Mouse (Mus musculus) lung, postnatal 14 days (tissue): Measurements from ENCODE around the gene Nde1.
A peak's percentile ranks its signal among the peaks of the same experiment; 100 is the strongest.
"Not testable (repeated sequence)": the region's sequence is repeated elsewhere in the genome, so short reads cannot be mapped to it uniquely, and the experiment has no call there.

ENCODE experiments used
- DNase-seq: peaks from one replicate; pipeline ENCODE4 v3.0.0; 2021

Nde1 gene

GRCm38 (mm10) chr16:14162988-14163416 lies at the start of gene Nde1, which contains the start of gene Marf1:
TSS of gene Nde1 (plus strand) at chr16:14163275.
TSS of gene Marf1 (minus strand) at chr16:14163351.
- peak; percentile 94 for DNase-seq

DNA sequence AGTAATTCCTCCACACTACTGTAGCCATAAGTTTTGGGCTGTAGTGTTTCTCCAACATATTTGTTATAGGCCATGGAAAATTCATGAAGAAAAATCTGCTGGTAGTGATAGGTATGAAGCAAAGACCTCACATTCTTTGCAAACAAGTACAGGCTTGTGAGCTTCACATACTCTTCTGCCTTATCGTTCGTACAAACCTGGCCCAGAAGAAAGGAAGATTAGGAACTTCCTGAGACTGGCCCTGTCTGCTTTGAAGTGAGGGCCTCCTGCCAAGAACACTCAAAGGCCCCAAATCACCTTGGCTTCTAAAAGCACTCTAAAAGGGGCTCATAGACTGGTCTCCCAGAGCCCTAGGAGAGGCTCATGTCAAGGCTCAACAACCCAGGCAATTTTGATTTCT lies 45.8 kb upstream of the Nde1 start:
- DNase-seq: no peak

DNA sequence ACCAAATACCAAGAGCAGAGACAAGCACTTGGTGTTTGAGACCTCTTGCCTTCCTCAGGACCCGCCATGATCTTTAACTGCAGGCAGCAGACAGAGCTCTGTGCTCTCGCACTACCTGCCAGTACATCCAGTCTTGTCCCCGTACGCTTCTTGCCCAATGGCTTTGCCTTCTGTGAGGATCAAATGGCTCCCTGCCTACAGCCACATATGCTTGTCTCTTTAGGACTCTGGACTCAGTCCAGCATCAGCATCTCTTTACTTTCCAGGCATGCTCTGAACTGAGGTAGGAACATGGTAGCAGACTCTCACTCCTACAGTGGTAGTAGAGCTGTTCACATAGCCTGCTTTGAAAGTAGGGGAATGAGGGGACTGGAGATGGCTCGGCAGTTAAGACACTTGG lies 42.1 kb upstream of the Nde1 start:
- no peak for DNase-seq

DNA sequence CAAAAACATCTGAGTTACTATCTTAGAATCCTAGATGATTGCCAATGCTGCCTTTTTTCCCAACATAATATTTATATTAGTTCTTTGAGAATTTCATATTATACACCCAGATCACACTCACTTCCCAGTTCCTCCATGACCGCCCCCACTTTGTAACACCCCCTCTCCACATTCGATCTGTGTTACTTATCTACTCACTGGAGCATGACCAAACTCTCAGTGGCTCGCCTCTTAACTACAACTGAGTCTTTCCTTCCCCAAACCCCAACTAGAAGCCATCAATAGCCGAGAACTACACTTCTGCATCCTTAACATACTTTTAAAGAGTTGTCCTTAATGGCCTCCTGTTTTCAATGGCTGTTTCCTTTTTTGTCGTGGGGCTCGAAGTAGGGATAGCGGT lies 41.5 kb upstream of the Nde1 start:
- no peak for DNase-seq

- DNase-seq: no peak
These were observed 40.5 kb upstream of the Nde1 start for GRCm38 (mm10) chr16:14122586-14122985.

DNA sequence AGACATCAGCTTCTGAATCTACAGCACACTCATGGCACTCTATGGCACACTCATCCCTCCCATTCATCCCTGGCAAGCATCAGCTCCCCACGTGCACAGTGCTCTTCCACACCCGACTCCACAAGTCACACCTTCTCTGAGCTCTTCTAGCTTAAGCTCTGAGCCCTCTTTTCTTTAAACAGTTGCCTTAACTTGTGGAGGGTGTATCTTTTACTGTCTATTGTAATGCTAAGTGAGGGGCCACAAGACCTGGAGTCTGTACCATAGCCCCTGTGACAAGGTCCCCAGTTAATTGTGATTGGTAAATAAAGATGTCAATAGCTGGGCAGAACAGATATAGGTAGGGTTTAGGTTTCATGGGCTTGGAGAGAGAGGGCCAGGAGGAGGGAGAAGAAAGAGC lies 39.2 kb upstream of the Nde1 start:
- no peak for DNase-seq

- DNase-seq: peak; percentile 42
These were observed 38.4 kb upstream of the Nde1 start for GRCm38 (mm10) chr16:14124709-14125108.

DNA sequence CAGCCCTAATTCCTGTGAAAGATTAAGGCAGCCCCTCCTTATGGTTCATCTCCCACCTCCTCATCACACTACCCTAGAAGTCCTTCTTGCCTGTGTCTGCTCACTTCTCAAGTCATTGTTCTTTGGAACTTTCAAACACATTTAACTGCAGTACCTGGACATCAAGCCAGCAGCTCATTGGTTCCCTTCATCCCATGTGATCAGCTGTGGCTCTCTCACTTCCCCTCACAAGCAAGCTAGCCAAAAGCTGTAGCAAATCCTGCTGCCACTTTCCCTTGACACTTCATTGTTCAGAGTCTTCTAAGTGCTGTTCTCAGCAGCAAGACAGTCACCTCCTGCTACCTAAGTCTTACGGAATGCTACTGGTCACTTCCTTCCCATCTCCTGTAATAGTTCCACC lies 37.8 kb upstream of the Nde1 start:
- DNase-seq: no peak

DNA sequence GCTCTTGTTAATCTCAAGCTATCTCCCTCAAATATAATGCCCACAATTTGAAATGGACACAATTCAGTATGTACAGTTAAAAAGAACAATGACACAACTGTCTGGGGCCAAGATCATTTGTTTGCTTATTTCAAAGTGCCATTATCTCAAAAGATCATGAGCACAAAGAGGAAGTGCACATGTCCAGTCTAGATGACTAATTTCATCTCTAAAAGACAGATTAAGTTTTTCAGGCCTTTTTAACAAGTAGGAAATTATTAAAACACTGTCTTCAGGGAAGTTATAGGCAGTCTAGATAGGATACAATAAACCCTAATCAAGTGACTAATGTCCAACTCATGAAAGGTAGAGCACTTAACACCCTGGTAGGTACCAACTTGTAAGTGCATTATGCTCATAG lies 34.1 kb upstream of the Nde1 start:
- no peak for DNase-seq

- no peak for DNase-seq
These were observed 32.3 kb upstream of the Nde1 start for GRCm38 (mm10) chr16:14130796-14131195.

DNA sequence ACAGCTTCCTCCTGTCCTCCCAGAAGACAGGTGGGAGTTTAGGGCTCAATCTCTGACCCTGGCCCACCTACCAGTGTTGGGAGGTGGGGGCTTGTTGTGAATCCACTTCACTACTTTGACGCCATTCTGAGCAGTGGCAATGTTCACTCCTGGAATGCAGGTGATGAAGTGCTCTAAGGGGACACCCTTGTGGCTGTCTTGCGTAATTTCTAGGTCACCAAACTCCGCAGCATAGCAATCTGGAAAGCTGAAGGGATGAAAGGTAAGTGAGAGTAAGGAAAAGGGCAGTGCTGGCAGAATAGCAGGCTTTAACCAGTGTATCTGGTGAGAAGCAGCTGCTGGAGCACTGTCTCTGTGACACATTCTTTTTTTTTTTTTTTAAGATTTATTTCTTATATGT lies 31.7 kb upstream of the Nde1 start:
- no peak for DNase-seq

- DNase-seq: no peak
These were observed 31.2 kb upstream of the Nde1 start for GRCm38 (mm10) chr16:14131838-14132237.

- no peak for DNase-seq
These were observed 28.1 kb upstream of the Nde1 start for GRCm38 (mm10) chr16:14135014-14135413.

- DNase-seq: no peak
These were observed 25.0 kb upstream of the Nde1 start for GRCm38 (mm10) chr16:14137976-14138561.

GRCm38 (mm10) chr16:14139106-14139505 lies 24.0 kb upstream of the Nde1 start:
- no peak for DNase-seq

DNA sequence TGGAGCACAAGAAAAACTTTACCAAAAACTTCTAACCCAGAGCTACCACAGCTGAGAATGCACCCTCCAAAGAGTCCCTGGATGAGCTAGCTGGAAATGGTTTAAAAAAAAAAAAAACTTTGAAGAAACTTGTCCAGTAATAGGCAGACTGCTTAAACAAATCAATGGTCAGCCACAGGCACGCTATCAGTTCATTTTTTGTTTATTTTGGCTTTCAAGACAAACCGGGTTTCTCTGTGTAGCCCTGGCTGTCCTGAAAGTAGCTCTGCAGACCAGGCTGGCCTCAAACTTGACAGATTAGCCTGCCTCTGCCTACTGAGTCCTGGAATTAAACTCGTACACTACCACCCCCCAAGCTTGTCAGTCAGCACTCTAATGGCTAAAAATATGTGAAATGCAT lies 19.8 kb upstream of the Nde1 start:
- DNase-seq: no peak

DNA sequence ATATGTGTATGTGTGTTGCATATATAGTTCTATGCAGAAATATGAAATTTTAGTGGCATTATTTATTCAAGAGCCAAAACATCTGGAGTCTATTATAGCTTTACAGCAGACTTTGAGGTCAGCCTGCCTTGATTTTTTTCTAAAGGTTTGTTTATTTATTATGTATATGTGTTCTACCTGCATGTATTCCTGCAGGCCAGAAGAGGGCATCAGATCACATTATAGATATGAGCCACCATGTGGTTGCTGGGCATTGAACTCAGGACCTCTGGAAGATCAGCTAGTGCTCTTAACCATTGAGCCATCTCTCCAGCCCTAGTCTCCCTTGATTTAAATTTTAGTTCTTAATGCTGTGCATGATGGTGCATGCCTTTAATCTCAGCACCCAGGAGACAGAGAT lies 15.4 kb upstream of the Nde1 start:
- no peak for DNase-seq

- no peak for DNase-seq
These were observed 11.4 kb upstream of the Nde1 start for GRCm38 (mm10) chr16:14151718-14152117.

DNA sequence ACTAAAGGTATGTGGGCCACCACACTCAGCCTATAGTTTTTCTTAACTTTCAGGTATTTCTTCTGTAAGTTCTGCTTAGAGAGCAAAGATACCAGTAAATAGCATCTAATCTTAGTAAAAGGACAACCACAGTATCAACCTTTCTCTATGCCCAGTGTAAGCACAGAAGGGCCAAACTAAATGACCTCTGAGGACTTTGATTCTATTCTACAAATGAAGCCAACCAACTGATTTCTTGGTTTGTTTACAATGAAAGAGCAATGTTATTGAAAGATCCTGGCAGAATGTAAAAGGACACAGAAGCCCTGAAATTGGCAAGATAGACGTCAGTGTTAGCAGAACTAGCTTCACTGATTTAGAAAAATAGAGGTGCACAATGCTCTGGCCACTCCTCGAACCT lies 7.4 kb upstream of the Nde1 start:
- DNase-seq: not testable (repeated sequence)

GRCm38 (mm10) chr16:14156312-14156711 lies 6.8 kb upstream of the Nde1 start:
- no peak for DNase-seq

DNA sequence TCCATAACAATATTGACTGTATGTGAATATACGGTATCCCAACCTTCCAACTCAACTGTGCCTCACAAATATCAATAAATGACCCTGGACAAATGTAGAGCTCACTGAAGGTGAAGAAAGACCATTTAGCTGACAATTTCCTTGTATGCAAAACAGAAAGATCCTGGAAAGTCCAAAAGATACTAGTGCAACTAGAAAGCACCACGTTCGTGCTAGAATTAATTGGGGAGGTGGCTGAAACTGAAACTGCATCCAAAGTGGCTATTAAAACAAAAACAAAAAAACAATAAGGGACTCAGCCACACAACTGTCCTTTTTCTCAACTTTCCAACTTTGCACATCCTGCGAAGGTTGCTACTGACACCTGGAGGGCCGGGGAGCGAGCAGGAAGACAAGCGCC lies 4.5 kb upstream of the Nde1 start:
- DNase-seq: no peak

GRCm38 (mm10) chr16:14158936-14159745 lies 3.9 kb upstream of the Nde1 start:
- peak; percentile 100 for DNase-seq

DNA sequence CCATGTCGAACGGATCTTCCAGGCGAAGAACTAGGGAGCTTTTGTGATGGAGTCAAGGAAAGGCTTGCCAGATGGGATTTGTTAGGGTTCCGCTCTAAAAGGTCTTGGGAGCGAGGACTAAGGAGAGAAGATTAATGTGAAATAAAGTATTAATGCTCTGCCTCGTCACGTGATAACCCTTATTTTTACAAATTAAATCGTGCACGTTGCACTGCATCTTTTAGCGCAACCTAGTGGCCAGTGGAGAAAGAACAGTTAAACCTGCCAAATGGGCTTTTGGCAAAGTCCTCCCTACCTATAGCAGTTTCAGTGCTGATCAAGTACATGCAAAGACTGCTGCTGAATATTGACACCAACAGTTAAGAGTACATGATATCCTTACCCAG lies 3.3 kb upstream of the Nde1 start:
- DNase-seq: peak; percentile 80

DNA sequence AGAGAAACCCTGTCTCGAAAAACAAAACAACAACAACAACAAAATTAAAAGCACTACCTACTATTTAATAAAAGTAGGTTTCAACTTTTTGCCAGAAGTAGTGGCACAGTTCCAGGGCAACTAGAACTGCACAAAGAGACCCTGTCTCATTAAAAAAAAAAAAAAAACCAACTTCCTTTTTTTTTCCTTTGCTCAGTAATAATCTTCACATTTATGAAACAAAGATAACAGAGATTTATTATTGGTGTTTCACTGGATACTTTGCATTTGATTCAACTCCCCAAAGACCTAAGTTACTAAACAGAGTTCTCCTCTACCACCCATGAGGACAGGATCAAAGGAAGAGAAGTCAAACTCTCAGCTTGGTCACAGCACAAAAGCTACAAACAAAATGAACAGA lies 2.1 kb upstream of the Nde1 start:
- no peak for DNase-seq

DNA sequence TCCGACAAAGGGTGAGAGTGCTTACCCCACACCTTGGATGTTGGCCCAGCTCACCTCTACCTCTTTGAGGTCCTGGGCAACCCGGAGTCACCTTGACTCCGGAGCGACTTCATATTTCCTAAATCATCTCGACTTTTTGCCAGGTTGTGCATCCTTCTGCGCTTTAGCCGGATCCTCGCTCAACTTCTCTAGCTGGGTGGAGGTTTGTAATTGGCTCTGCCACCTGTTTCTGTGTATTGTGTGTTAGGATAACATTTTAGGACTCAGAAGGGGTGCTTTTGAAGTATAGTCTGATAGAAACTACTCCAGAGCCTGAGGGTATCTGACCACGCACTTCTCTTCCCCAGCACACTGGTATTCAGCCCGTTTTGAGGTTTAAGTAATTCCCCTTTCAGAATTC lies 656 bp downstream of the Nde1 start:
- DNase-seq: no peak
